Mouse (Mus musculus): ENCODE data around the gene Oprm1.

Oprm1 gene

GRCm38 (mm10) chr10:6896659-6897303 is 138.5 kb downstream of the Oprm1 start:
- no peak for DNase-seq

GRCm38 (mm10) chr10:6900126-6900525 is 141.8 kb downstream of the Oprm1 start:
- no peak for DNase-seq

GRCm38 (mm10) chr10:6901819-6902393 is 143.6 kb downstream of the Oprm1 start:
- DNase-seq = peak; percentile 37 to 58

- DNase-seq = no peak
Observed at GRCm38 (mm10) chr10:6909763-6910162, 151.5 kb downstream of the Oprm1 start.

- no peak for DNase-seq
Observed at GRCm38 (mm10) chr10:6915991-6916390, 157.7 kb downstream of the Oprm1 start.

- DNase-seq = peak; percentile 71 to 84
Observed at GRCm38 (mm10) chr10:6916545-6917257, 158.4 kb downstream of the Oprm1 start.

- no peak for DNase-seq
Observed at GRCm38 (mm10) chr10:6926724-6927123, 168.4 kb downstream of the Oprm1 start.

- DNase-seq = no peak
Observed at GRCm38 (mm10) chr10:6927600-6928223, 169.4 kb downstream of the Oprm1 start.

GRCm38 (mm10) chr10:6928905-6929304 is 170.6 kb downstream of the Oprm1 start:
- no peak for DNase-seq

- no peak for DNase-seq
Observed at GRCm38 (mm10) chr10:6930398-6930797, 172.1 kb downstream of the Oprm1 start.

- no peak for DNase-seq
Observed at GRCm38 (mm10) chr10:6930889-6931288, 172.6 kb downstream of the Oprm1 start.

GRCm38 (mm10) chr10:6934776-6935175 is 176.5 kb downstream of the Oprm1 start:
- DNase-seq = no peak

- DNase-seq = no peak
Observed at GRCm38 (mm10) chr10:6936671-6937425, 178.5 kb downstream of the Oprm1 start.

GRCm38 (mm10) chr10:6953115-6953514 is 194.8 kb downstream of the Oprm1 start:
- no peak for DNase-seq

GRCm38 (mm10) chr10:6954533-6954932 is 196.2 kb downstream of the Oprm1 start:
- DNase-seq = no peak

GRCm38 (mm10) chr10:6956357-6956756 is 198.1 kb downstream of the Oprm1 start:
- no peak for DNase-seq

- DNase-seq = no peak
Observed at GRCm38 (mm10) chr10:6958791-6959190, 200.5 kb downstream of the Oprm1 start.

GRCm38 (mm10) chr10:6967588-6968242 is 209.4 kb downstream of the Oprm1 start:
- DNase-seq = no peak

- DNase-seq = peak in 1 of 2 experiments; percentile 21
Observed at GRCm38 (mm10) chr10:6968334-6968733, 210.0 kb downstream of the Oprm1 start.

GRCm38 (mm10) chr10:6977843-6978242 is 219.5 kb downstream of the Oprm1 start:
- peak; percentile 53 to 59 for DNase-seq

GRCm38 (mm10) chr10:6978733-6979132 is 220.4 kb downstream of the Oprm1 start:
- peak; percentile 22 to 53 for DNase-seq

- peak; percentile 75 to 78 for DNase-seq
Observed at GRCm38 (mm10) chr10:6979216-6979615, 220.9 kb downstream of the Oprm1 start.
